Mouse (Mus musculus) stomach, embryonic 14.5 days (tissue): Measurements from ENCODE around the gene Toe1. TPM values are rescaled to one million over a fixed set of nuclear protein-coding genes. Genes with fewer than 3 reads are reported as not detected.

Experiments used
- ATAC-seq: fragments of 200-750 bp; cut with Nextera tagmentation; 2 replicates; pipeline ENCODE4 v1.8.0; 2017; ENCODE audit warnings: low read depth, moderate TSS enrichment; ENCODE audit not compliant: insufficient number of reproducible peaks, insufficient read depth, low FRiP score
- H3K27ac ChIP-seq: fragments of 300-500 bp; sonication (generic); 2 replicates; pipeline ENCODE4 v1.5.1; 2014; ENCODE audit warnings: mild to moderate bottlenecking, low read length, moderate library complexity, mixed read lengths
- H3K27me3 ChIP-seq: fragments of 300-500 bp; sonication (generic); 2 replicates; pipeline ENCODE4 v1.6.1; 2014; ENCODE audit warnings: low read length, control low read depth, mixed read lengths; ENCODE audit not compliant: control insufficient read depth, insufficient read depth
- H3K36me3 ChIP-seq: fragments of 300-500 bp; sonication (generic); 2 replicates; pipeline ENCODE4 v1.6.1; 2014; ENCODE audit warnings: mild to moderate bottlenecking, control low read depth, low read length, moderate library complexity, mixed read lengths; ENCODE audit not compliant: control insufficient read depth, insufficient read depth
- H3K4me1 ChIP-seq: fragments of 300-500 bp; sonication (generic); 2 replicates; pipeline ENCODE4 v1.6.1; 2014; ENCODE audit warnings: low read length, control low read depth, mixed read lengths; ENCODE audit not compliant: control insufficient read depth, insufficient read depth
- H3K4me2 ChIP-seq: fragments of 300-500 bp; sonication (generic); replicated peaks from 2 replicates; pipeline ENCODE4 v1.6.1; 2014; ENCODE audit warnings: low read depth, low read length, control low read depth
- H3K4me3 ChIP-seq: fragments of 300-500 bp; sonication (generic); 2 replicates; pipeline ENCODE4 v1.5.1; 2014; ENCODE audit warnings: low read depth, low read length, control low read depth
- H3K9ac ChIP-seq: fragments of 300-500 bp; sonication (generic); replicated peaks from 2 replicates; pipeline ENCODE4 v1.6.1; 2014; ENCODE audit warnings: low read depth, mild to moderate bottlenecking, control low read depth, low read length, moderate library complexity, mixed read lengths
- H3K9me3 ChIP-seq: fragments of 300-500 bp; sonication (generic); 2 replicates; pipeline ENCODE4 v1.6.1; 2016; ENCODE audit warnings: low read depth, low read length, control low read depth; ENCODE audit not compliant: control insufficient read depth
- WGBS: fragments of 180-500 bp; shearing (Covaris S2); extraction: QIAGEN DNeasy Blood & Tissue Kit; methylation state at CpG from one replicate; pipeline ENCODE4 v1.1.7; 2014; 5-methylcytosine and 5-hydroxymethylcytosine counted together
- polyA plus RNA-seq: library from polyadenylated mRNA; unstranded; fragments of >200 nt; fragmentation: Nextera tagmentation; extraction: Ambion mirVana; gene quantifications from 2 replicates; pipeline ENCODE4 v1.2.1, GENCODE M21; 2014

The Toe1 gene
- polyA plus RNA-seq, 1 experiment from 2014 or later, result 31.8 TPM

DNA sequence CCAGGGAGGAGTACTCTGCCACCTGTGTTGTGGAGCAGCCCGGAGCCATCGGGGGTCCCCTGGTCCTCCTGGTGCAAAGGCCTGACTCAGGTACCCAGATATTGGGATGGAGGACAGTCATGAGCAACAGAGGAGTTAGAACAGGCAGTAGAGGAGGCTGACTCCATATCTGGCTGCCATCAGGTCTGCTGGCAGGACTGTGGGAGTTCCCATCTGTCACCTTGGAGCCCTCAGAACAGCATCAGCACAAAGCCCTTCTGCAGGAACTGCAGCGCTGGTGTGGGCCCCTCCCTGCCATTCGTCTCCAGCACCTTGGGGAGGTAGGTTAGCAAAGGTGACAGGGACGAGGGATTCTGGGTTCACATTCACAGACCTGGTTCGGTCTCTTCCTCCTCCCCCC lies 10.0 kb upstream of the Toe1 start:
- Histone ChIP-seq H3K9me3 (no peaks in the 10 kb centered on the region), H3K27ac (no peak overlapping the region), H3K36me3 (peaks cover 3% of the 10 kb centered on the region; the same call in 1 of the 2 replicates), H3K9ac (no peak overlapping the region), H3K4me1 (no peaks in the 10 kb centered on the region), H3K4me3 (no peak overlapping the region), H3K4me2 (no peak overlapping the region), H3K27me3 (no peaks in the 10 kb centered on the region; the same call in 1 of the 2 replicates)
- 88% methylated on average over 6 of the region's 6 CpGs for WGBS
- ATAC-seq, result no peak

DNA sequence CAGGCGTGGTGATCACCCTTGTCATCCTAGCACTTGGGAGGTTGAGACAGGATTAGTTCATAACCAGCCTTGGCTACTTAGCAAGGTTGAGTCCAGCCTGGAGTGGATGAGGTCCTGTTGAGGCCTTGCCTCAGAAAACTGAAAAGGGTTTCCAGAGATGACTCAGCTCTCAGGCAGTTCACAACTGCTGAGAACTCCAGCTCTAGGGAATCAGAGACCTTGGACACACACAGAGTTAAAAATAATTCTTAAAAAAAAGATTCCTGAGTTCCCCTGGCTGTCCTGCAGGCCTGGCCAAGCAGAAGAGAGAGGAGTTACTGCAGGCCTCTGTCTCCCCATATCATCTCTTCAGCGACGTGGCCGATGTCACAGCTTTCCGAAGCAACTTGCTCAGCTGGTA lies 7.8 kb upstream of the Toe1 start:
- H3K27ac ChIP-seq, result no peak overlapping the region
- no peak overlapping the region for H3K4me2 ChIP-seq
- H3K36me3 ChIP-seq, result peaks cover 3% of the 10 kb centered on the region; the same call in 1 of the 2 replicates
- no peaks in the 10 kb centered on the region; the same call in 1 of the 2 replicates for H3K27me3 ChIP-seq
- H3K4me3 ChIP-seq, result no peak overlapping the region
- H3K4me1 ChIP-seq, result no peaks in the 10 kb centered on the region
- no peak overlapping the region for H3K9ac ChIP-seq
- 85% methylated on average over 5 of the region's 5 CpGs for WGBS
- no peaks in the 10 kb centered on the region for H3K9me3 ChIP-seq
- no peak for ATAC-seq

DNA sequence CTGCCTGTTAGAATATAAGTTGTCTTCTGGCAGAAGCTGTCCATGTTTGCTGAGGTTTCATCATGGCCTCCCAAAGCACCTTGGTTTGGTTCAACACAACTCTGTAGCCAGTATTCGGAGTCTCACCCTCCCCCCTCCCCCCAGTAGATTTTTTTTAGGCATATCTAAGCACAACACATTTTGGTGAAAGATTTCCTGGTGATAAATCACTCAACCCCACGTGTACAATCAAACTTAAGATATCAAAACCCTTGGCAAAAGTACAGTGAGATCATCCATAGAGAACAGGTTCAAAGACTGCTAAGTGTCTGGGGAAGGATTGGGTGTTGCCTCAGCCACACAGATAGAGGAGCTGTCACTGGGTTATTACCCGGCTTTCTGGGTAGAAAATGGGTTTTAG lies 3.6 kb upstream of the Toe1 start:
- Histone ChIP-seq H3K9me3 (no peaks in the 10 kb centered on the region), H3K9ac (no peak overlapping the region), H3K4me2 (no peak overlapping the region), H3K27ac (no peak overlapping the region), H3K4me3 (no peak overlapping the region), H3K36me3 (no peaks in the 10 kb centered on the region), H3K27me3 (no peaks in the 10 kb centered on the region), H3K4me1 (peaks cover 8% of the 10 kb centered on the region)
- WGBS, result 68% methylated on average over 3 of the region's 3 CpGs
- no peak for ATAC-seq

DNA sequence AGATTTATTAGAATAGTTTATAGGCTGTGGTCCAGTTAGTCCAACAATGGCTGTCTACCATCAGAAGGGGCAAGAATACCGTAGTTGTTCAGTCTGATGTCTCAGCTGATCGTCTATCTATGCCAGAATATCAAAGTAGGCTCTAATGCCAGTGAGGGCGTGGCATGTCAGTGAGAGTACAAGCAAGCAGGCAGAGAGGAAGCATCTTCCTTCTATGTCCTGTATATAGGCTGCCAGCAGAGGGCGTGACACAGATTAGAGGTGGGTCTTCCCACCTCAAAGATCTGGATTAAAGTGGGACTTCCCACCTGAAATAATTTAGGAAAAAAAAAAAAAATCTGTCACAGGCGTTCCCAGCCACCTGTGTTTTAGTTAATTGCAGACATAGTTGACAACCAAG lies 7.5 kb downstream of the Toe1 start:
- H3K9ac ChIP-seq, result no peak overlapping the region
- no peak overlapping the region for H3K4me2 ChIP-seq
- no peak overlapping the region for H3K4me3 ChIP-seq
- H3K4me1 ChIP-seq, result no peaks in the 10 kb centered on the region
- H3K27me3 ChIP-seq, result no peaks in the 10 kb centered on the region
- H3K36me3 ChIP-seq, result peaks cover 22% of the 10 kb centered on the region
- WGBS, result 44% methylated on average over 5 of the region's 5 CpGs
- no peak overlapping the region for H3K27ac ChIP-seq
- no peak for ATAC-seq
- H3K9me3 ChIP-seq, result no peaks in the 10 kb centered on the region

DNA sequence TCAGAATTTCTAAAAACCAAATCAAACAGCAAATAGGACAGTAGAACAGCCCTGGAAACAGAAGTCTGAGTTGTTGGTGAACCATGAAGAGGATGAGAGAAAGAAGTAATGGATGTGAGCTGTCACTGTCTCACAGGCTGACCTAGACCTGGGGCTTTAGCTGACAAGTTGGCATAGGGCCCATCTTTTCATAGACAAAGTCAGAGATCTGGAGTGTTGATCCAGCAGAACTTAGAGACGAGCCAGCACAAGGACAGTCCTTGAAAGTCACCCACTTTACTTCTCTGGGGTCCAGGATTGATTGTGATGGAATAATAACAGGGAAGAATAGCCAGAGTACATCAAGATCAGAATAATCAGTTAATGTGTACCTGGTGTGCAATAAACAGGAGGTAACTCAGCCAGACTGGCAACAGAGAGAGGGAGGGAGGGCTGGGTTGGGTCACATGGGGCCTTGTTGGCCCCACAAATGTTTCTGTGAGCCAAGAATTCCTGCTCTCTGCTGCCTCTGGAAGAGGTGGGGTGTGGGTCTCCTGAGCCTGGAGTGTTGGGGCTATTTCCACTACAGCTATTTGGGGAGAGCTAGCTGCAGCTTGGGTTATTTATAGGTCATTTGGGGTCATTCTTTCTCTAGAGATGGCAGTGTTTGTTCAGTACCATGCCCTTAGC lies 10.9 kb downstream of the Toe1 start:
- 59% methylated on average over 1 of the region's 1 CpGs for WGBS
- Histone ChIP-seq H3K36me3 (no peaks in the 10 kb centered on the region; the same call in 1 of the 2 replicates), H3K9me3 (no peaks in the 10 kb centered on the region), H3K9ac (no peak overlapping the region), H3K4me2 (no peak overlapping the region), H3K4me3 (no peak overlapping the region), H3K27me3 (no peaks in the 10 kb centered on the region), H3K4me1 (no peaks in the 10 kb centered on the region), H3K27ac (no peak overlapping the region)
- ATAC-seq, result no peak

GRCm38 (mm10) chr4:116794273-116794672 lies 13.2 kb downstream of the Toe1 start:
- ATAC-seq, result no peak
- no peaks in the 10 kb centered on the region for H3K4me1 ChIP-seq
- H3K27ac ChIP-seq, result no peak overlapping the region
- H3K9me3 ChIP-seq, result no peaks in the 10 kb centered on the region
- no peaks in the 10 kb centered on the region for H3K27me3 ChIP-seq
- WGBS, result 76% methylated on average over 2 of the region's 2 CpGs
- H3K4me3 ChIP-seq, result no peak overlapping the region
- H3K36me3 ChIP-seq, result no peaks in the 10 kb centered on the region
- H3K9ac ChIP-seq, result no peak overlapping the region
- no peak overlapping the region for H3K4me2 ChIP-seq

DNA sequence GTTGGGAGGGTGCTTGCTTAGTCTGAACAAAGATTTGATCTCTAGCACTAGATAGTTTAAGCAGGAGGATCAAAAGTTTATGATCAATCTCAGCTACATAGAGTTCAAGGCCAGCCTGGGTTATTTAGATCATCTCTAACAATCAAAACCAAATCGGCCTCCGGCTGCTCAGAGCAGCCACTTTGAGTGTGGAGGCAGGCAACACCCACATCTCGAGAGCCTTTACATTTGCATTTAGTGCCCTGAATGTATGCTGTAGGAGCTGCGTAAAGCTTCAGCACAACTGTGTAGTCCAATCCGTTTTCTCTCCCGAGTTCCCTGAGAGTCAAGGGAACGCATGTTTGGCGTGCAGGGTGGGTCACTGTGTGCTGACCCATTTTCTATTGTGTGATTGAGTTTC lies 15.0 kb downstream of the Toe1 start:
- no peaks in the 10 kb centered on the region for H3K27me3 ChIP-seq
- H3K9me3 ChIP-seq, result no peaks in the 10 kb centered on the region
- no peak overlapping the region for H3K4me2 ChIP-seq
- no peak overlapping the region for H3K9ac ChIP-seq
- H3K4me1 ChIP-seq, result peaks cover 5% of the 10 kb centered on the region; the same call in 1 of the 2 replicates
- ATAC-seq, result no peak
- 91% methylated on average over 8 of the region's 8 CpGs for WGBS
- H3K4me3 ChIP-seq, result no peak overlapping the region
- H3K36me3 ChIP-seq, result no peaks in the 10 kb centered on the region
- H3K27ac ChIP-seq, result no peak overlapping the region

- no peaks in the 10 kb centered on the region for H3K27me3 ChIP-seq
- H3K4me1 ChIP-seq, result peaks cover 5% of the 10 kb centered on the region; the same call in 1 of the 2 replicates
- no peak overlapping the region for H3K27ac ChIP-seq
- no peak overlapping the region for H3K4me2 ChIP-seq
- no peak overlapping the region for H3K4me3 ChIP-seq
- H3K9me3 ChIP-seq, result no peaks in the 10 kb centered on the region
- no peak overlapping the region for H3K9ac ChIP-seq
- 10% methylated on average over 3 of the region's 3 CpGs for WGBS
- H3K36me3 ChIP-seq, result no peaks in the 10 kb centered on the region
- ATAC-seq, result no peak
Measured at GRCm38 (mm10) chr4:116788956-116789355, 18.5 kb downstream of the Toe1 start.
